Mouse (Mus musculus) lung, adult 2 months (tissue): Measurements from ENCODE around the gene Slc16a11.

Experiments used
- CTCF ChIP-seq: fragments of 200-500 bp; IDR thresholded peaks from 2 replicates; pipeline ENCODE4 v1.5.1; 2011; ENCODE audit warnings: mild to moderate bottlenecking, low read length, control low read depth; ENCODE audit not compliant: insufficient read depth
- POLR2A ChIP-seq: fragments of 200-500 bp; IDR thresholded peaks from 2 replicates; pipeline ENCODE4 v1.6.1; 2011; ENCODE audit warnings: low read depth, mild to moderate bottlenecking, control low read depth, low read length, borderline replicate concordance; ENCODE audit errors: extremely low read depth

DNA sequence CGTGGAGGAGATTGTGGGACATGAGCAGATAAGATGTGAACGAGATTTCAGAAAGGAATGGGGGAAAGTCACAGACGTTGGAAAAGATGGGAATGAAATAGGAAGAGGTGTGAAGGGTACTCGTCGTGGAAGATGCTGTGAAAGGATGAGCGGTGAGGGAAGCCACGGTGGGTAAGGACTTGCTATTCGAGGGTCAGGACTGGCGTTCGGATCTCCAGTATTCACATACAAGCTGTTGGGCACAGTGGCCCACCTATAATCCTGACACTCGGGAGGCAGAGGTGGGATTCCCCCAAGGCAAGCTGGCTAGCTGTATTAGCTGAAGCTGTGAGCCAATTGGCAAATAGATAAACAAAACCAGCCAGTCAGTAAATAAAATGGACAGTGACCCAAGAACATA lies 33.8 kb upstream of the Slc16a11 start:
- TF ChIP-seq CTCF (no peak), POLR2A (no peak)
